In genomic region chr13:63431030-63431856, GRCm38 (mm10) we compare ENCODE assay signal across 7 mouse cellular contexts.
DNase-seq lines count a peak whose midpoint lies in the region; ATAC-seq and TF ChIP-seq lines count a peak whose summit lies in the region.

No protein-coding gene starts in this region.

- intact Hi-C loops in left cerebral cortex, postnatal 4 days (cut with DNase I): loop anchor here (10.0 kb wide), 1 partner anchor 134 kb away; no protein-coding TSS in a partner anchor

- peak overlapping the region; percentile 63 for H3K9ac ChIP-seq in intestine, postnatal 0 days (ENCODE audit: low read depth, low read length)
- peak overlapping the region; percentile 69 for H3K9ac ChIP-seq in midbrain, embryonic 12.5 days (replicated peaks)

- under 1% methylated on average over 81 of the region's 82 CpGs for WGBS in embryonic facial prominence, embryonic 10.5 days
- 0% methylated on average over 75 of the region's 82 CpGs for WGBS in intestine, postnatal 0 days
- under 1% methylated on average over 73 of the region's 82 CpGs for WGBS in midbrain, embryonic 12.5 days
- WGBS in small intestine, adult 2 months: under 1% methylated on average over 81 of the region's 82 CpGs

- H3K4me2 ChIP-seq in intestine, postnatal 0 days (replicated peaks; ENCODE audit: low read depth): peak overlapping the region; percentile 64
- peak overlapping the region; percentile 66 for H3K4me2 ChIP-seq in midbrain, embryonic 12.5 days (replicated peaks)

- H3K36me3 ChIP-seq in embryonic facial prominence, embryonic 10.5 days (replicated peaks): no peaks in the 10 kb centered on the region
- H3K36me3 ChIP-seq in intestine, postnatal 0 days (ENCODE audit: control insufficient read depth, insufficient read depth): no peaks in the 10 kb centered on the region
- H3K36me3 ChIP-seq in midbrain, embryonic 12.5 days: no peaks in the 10 kb centered on the region
- H3K36me3 ChIP-seq in small intestine, adult 2 months (ENCODE audit: control insufficient read depth, insufficient read depth, low read length): no peaks in the 10 kb centered on the region

- no peak for TF ChIP-seq CTCF in intestine, postnatal 0 days (IDR thresholded peaks at IDR 0.05; ENCODE audit: low read depth)
- no peak for TF ChIP-seq CTCF in small intestine, adult 2 months (IDR thresholded peaks at IDR 0.05; ENCODE audit: extremely low read depth, insufficient read length, insufficient replicate concordance, low read depth, low read length)

- ATAC-seq in intestine, postnatal 0 days: peak; percentile 96
- ATAC-seq in midbrain, embryonic 12.5 days (ENCODE audit: low FRiP score, low read depth): peak; percentile 96

- no peaks in the 10 kb centered on the region for H3K27me3 ChIP-seq in embryonic facial prominence, embryonic 10.5 days (replicated peaks; ENCODE audit: low read depth, poor library complexity, severe bottlenecking)
- no peaks in the 10 kb centered on the region for H3K27me3 ChIP-seq in intestine, postnatal 0 days (replicated peaks; ENCODE audit: control insufficient read depth, insufficient read depth, low read length)
- H3K27me3 ChIP-seq in midbrain, embryonic 12.5 days: no peaks in the 10 kb centered on the region
- H3K27me3 ChIP-seq in small intestine, adult 2 months (ENCODE audit: control insufficient read depth, insufficient read depth, low read length): no peaks in the 10 kb centered on the region; the same call in 1 of the 2 replicates

- peak overlapping the region; percentile 96 for H3K27ac ChIP-seq in embryonic facial prominence, embryonic 10.5 days (replicated peaks)
- peak overlapping the region; percentile 93 for H3K27ac ChIP-seq in intestine, postnatal 0 days (ENCODE audit: low read depth, low read length)
- peak overlapping the region; percentile 94 for H3K27ac ChIP-seq in midbrain, embryonic 12.5 days (replicated peaks)
- peak overlapping the region; percentile 95 for H3K27ac ChIP-seq in small intestine, adult 2 months (ENCODE audit: insufficient read depth, low read depth, low read length)

- H3K9me3 ChIP-seq in embryonic facial prominence, embryonic 10.5 days: no peaks in the 10 kb centered on the region
- H3K9me3 ChIP-seq in intestine, postnatal 0 days (ENCODE audit: control insufficient read depth): no peaks in the 10 kb centered on the region
- H3K9me3 ChIP-seq in midbrain, embryonic 12.5 days: no peaks in the 10 kb centered on the region

- peaks cover 10% of the 10 kb centered on the region for H3K4me1 ChIP-seq in embryonic facial prominence, embryonic 10.5 days
- no peaks in the 10 kb centered on the region for H3K4me1 ChIP-seq in intestine, postnatal 0 days (replicated peaks; ENCODE audit: control insufficient read depth, insufficient read depth, low read length)
- H3K4me1 ChIP-seq in midbrain, embryonic 12.5 days: 0 out of 2 replicates have a peak, but pooled peaks cover 3% of the 10 kb centered on the region
- H3K4me1 ChIP-seq in small intestine, adult 2 months (ENCODE audit: control insufficient read depth, insufficient read depth, insufficient read length, low read length): no peaks in the 10 kb centered on the region; the same call in 1 of the 2 replicates

- TF ChIP-seq POLR2A in small intestine, adult 2 months (IDR thresholded peaks at IDR 0.05; ENCODE audit: low read depth, low read length): peak; percentile 82

- DNase-seq in adrenal gland, postnatal 10 days: peak; percentile 98
- peak; percentile 99 for DNase-seq in embryonic facial prominence, embryonic 10.5 days (ENCODE audit: low spot score)
- peak; percentile 51 for DNase-seq in gonadal fat pad, adult 2 months (ENCODE audit: low read depth)
- DNase-seq in left cerebral cortex, postnatal 4 days: peak; percentile 94

- peak overlapping the region; percentile 68 for H3K4me3 ChIP-seq in embryonic facial prominence, embryonic 10.5 days
- H3K4me3 ChIP-seq in intestine, postnatal 0 days (ENCODE audit: low read depth, low read length): peak overlapping the region; percentile 50
- H3K4me3 ChIP-seq in midbrain, embryonic 12.5 days: peak overlapping the region; percentile 72
- peak overlapping the region; percentile 98 for H3K4me3 ChIP-seq in small intestine, adult 2 months (ENCODE audit: low read depth, low read length)

Comparison
In these comparisons a context has a peak if more than half of its experiments do, and no peak if none do; other contexts are left out.
1. Peak in every context shown above with its lines: DNase-seq, ATAC-seq, H3K4me3 ChIP-seq and H3K27ac ChIP-seq.